In genomic region chr3:96335591-96335990, GRCm38 (mm10) we compare ENCODE assay signal across 28 mouse cellular contexts. TPM values are rescaled to one million over a fixed set of nuclear protein-coding genes. Genes with fewer than 3 reads are reported as not detected.
DNase-seq lines count a peak whose midpoint lies in the region; ATAC-seq and TF ChIP-seq lines count a peak whose summit lies in the region.
"Had no signal": no experiment of that assay in that cellular context is flagged by ENCODE, and none has a peak within 500 bp of the region (broad histone marks: within the 10 kb centered on the region; RNA-seq: fewer than 3 reads in every experiment).

No protein-coding gene starts in this region.

- no peak for TF ChIP-seq POLR2A in kidney, adult 2 months (IDR thresholded peaks at IDR 0.05; ENCODE audit: low read depth, low read length)

- H3K9me3 ChIP-seq in intestine, embryonic 14.5 days (ENCODE audit: control insufficient read depth, low read length): no peaks in the 10 kb centered on the region
- H3K9me3 ChIP-seq in intestine, postnatal 0 days (ENCODE audit: control insufficient read depth): no peaks in the 10 kb centered on the region
- no peaks in the 10 kb centered on the region for H3K9me3 ChIP-seq in neural tube, embryonic 15.5 days (replicated peaks)
- H3K9me3 ChIP-seq: embryonic facial prominence, embryonic 15.5 days; forebrain, embryonic 15.5 days; heart, embryonic 13.5 days; hindbrain, embryonic 12.5 days; kidney, embryonic 15.5 days; limb, embryonic 13.5 days; liver, embryonic 13.5 days; midbrain, embryonic 12.5 days; stomach, embryonic 15.5 days had no signal

- no peak overlapping the region for H3K27ac ChIP-seq in intestine, embryonic 14.5 days (ENCODE audit: low read depth)
- no peak overlapping the region for H3K27ac ChIP-seq in intestine, postnatal 0 days (ENCODE audit: low read depth, low read length)
- no peak overlapping the region for H3K27ac ChIP-seq in neural tube, embryonic 15.5 days (replicated peaks)
- H3K27ac ChIP-seq in kidney, adult 2 months (ENCODE audit: insufficient read depth, low read depth, low read length): no peak overlapping the region
- H3K27ac ChIP-seq: embryonic facial prominence, embryonic 15.5 days; forebrain, embryonic 15.5 days; gastrocnemius, adult 2 months; heart, embryonic 13.5 days; hindbrain, embryonic 12.5 days; hindbrain, postnatal 0 days; kidney, embryonic 15.5 days; limb, embryonic 13.5 days; liver, embryonic 13.5 days; midbrain, embryonic 12.5 days; stomach, embryonic 15.5 days had no signal

- peaks cover 93% of the 10 kb centered on the region for H3K27me3 ChIP-seq in intestine, embryonic 14.5 days (replicated peaks; ENCODE audit: control insufficient read depth, insufficient read depth, low read length)
- peaks cover 83% of the 10 kb centered on the region for H3K27me3 ChIP-seq in intestine, postnatal 0 days (replicated peaks; ENCODE audit: control insufficient read depth, insufficient read depth, low read length)
- peaks cover 86% of the 10 kb centered on the region for H3K27me3 ChIP-seq in neural tube, embryonic 15.5 days (replicated peaks)
- H3K27me3 ChIP-seq in kidney, adult 2 months (replicated peaks; ENCODE audit: control insufficient read depth, insufficient read depth, low read length): peaks cover 8% of the 10 kb centered on the region

- 18% methylated on average over 7 of the region's 7 CpGs for WGBS in intestine, embryonic 14.5 days
- WGBS in intestine, postnatal 0 days: 17% methylated on average over 7 of the region's 7 CpGs
- 24% methylated on average over 7 of the region's 7 CpGs for WGBS in neural tube, embryonic 15.5 days
- 30% methylated on average over 7 of the region's 7 CpGs for WGBS in kidney, adult 2 months

- H3K36me3 ChIP-seq in intestine, embryonic 14.5 days (ENCODE audit: control insufficient read depth, insufficient read depth, low read length): no peaks in the 10 kb centered on the region
- H3K36me3 ChIP-seq in intestine, postnatal 0 days (ENCODE audit: control insufficient read depth, insufficient read depth): no peaks in the 10 kb centered on the region
- no peaks in the 10 kb centered on the region for H3K36me3 ChIP-seq in neural tube, embryonic 15.5 days
- H3K36me3 ChIP-seq in kidney, adult 2 months (ENCODE audit: control insufficient read depth, insufficient read depth, low read length): no peaks in the 10 kb centered on the region
- H3K36me3 ChIP-seq: embryonic facial prominence, embryonic 15.5 days; forebrain, embryonic 15.5 days; heart, embryonic 13.5 days; hindbrain, embryonic 12.5 days; kidney, embryonic 15.5 days; limb, embryonic 13.5 days; liver, embryonic 13.5 days; midbrain, embryonic 12.5 days; stomach, embryonic 15.5 days had no signal

- no peak overlapping the region for H3K4me2 ChIP-seq in intestine, embryonic 14.5 days (ENCODE audit: low read length)
- no peak overlapping the region for H3K4me2 ChIP-seq in intestine, postnatal 0 days (replicated peaks; ENCODE audit: low read depth)
- H3K4me2 ChIP-seq in neural tube, embryonic 15.5 days: no peak overlapping the region
- H3K4me2 ChIP-seq: embryonic facial prominence, embryonic 15.5 days; forebrain, embryonic 15.5 days; heart, embryonic 13.5 days; hindbrain, embryonic 12.5 days; kidney, embryonic 15.5 days; limb, embryonic 13.5 days; liver, embryonic 13.5 days; lung, embryonic 14.5 days; midbrain, embryonic 12.5 days; stomach, embryonic 15.5 days had no signal

- DNase-seq in embryo, embryonic 10 days (ENCODE audit: low spot score): peak; percentile 10
- DNase-seq in embryo, embryonic 11 days: no peak
- peak; percentile 51 for DNase-seq in intestine, embryonic 14.5 days (ENCODE audit: low spot score)
- DNase-seq in neural tube, embryonic 10.5 days (ENCODE audit: extremely low spot score, low spot score): peak; percentile 17
- DNase-seq in urinary bladder, postnatal 4 days (ENCODE audit: low spot score in 2 of 2): no peak
- no peak for DNase-seq in kidney, adult 2 months
- DNase-seq: adrenal gland, postnatal 25 days; cerebellum, adult 11-12 months; cerebellum, adult 9-11 months; gastrocnemius, adult 2 months; heart, postnatal 14 days; kidney, postnatal 25 days; liver, embryonic 13.5 days; lung, embryonic 14.5 days; right cerebral cortex, postnatal 25 days; thymus, postnatal 14 days had no signal

- ATAC-seq in intestine, embryonic 14.5 days (replicated peaks; ENCODE audit: low FRiP score, low TSS enrichment, low read depth): no peak
- no peak for ATAC-seq in intestine, postnatal 0 days
- no peak for ATAC-seq in neural tube, embryonic 15.5 days (ENCODE audit: low FRiP score)
- ATAC-seq: forebrain, embryonic 15.5 days; hindbrain, postnatal 0 days; intestine, embryonic 16.5 days had no signal

- no peak for TF ChIP-seq CTCF in intestine, postnatal 0 days (IDR thresholded peaks at IDR 0.05; ENCODE audit: low read depth)
- no peak for TF ChIP-seq CTCF in kidney, adult 2 months (conservative IDR thresholded peaks at IDR 0.05; ENCODE audit: insufficient read depth, insufficient read length, low read depth, low read length)

- H3K4me3 ChIP-seq in intestine, embryonic 14.5 days (ENCODE audit: low read depth, low read length): no peak overlapping the region
- no peak overlapping the region for H3K4me3 ChIP-seq in intestine, postnatal 0 days (ENCODE audit: low read depth, low read length)
- no peak overlapping the region for H3K4me3 ChIP-seq in neural tube, embryonic 15.5 days (replicated peaks)
- H3K4me3 ChIP-seq in kidney, adult 2 months (ENCODE audit: insufficient read depth, low read depth, low read length): no peak overlapping the region
- H3K4me3 ChIP-seq: embryonic facial prominence, embryonic 15.5 days; forebrain, embryonic 15.5 days; gastrocnemius, adult 2 months; heart, embryonic 13.5 days; hindbrain, embryonic 12.5 days; kidney, embryonic 15.5 days; limb, embryonic 13.5 days; liver, embryonic 13.5 days; midbrain, embryonic 12.5 days; stomach, embryonic 15.5 days had no signal

- H3K9ac ChIP-seq in intestine, embryonic 14.5 days (ENCODE audit: low read length): no peak overlapping the region
- no peak overlapping the region for H3K9ac ChIP-seq in intestine, postnatal 0 days (ENCODE audit: low read depth, low read length)
- no peak overlapping the region for H3K9ac ChIP-seq in neural tube, embryonic 15.5 days (replicated peaks)
- H3K9ac ChIP-seq: embryonic facial prominence, embryonic 15.5 days; forebrain, embryonic 15.5 days; heart, embryonic 13.5 days; hindbrain, embryonic 12.5 days; kidney, embryonic 15.5 days; limb, embryonic 13.5 days; liver, embryonic 13.5 days; lung, embryonic 14.5 days; midbrain, embryonic 12.5 days; stomach, embryonic 15.5 days had no signal

- H3K4me1 ChIP-seq in intestine, embryonic 14.5 days (replicated peaks; ENCODE audit: control insufficient read depth, insufficient read depth, low read length): no peaks in the 10 kb centered on the region
- H3K4me1 ChIP-seq in intestine, postnatal 0 days (replicated peaks; ENCODE audit: control insufficient read depth, insufficient read depth, low read length): no peaks in the 10 kb centered on the region
- H3K4me1 ChIP-seq in neural tube, embryonic 15.5 days: no peaks in the 10 kb centered on the region
- 0 out of 2 replicates have a peak, but pooled peaks cover 3% of the 10 kb centered on the region for H3K4me1 ChIP-seq in kidney, adult 2 months (ENCODE audit: control insufficient read depth, insufficient read depth, low read length)
- H3K4me1 ChIP-seq: embryonic facial prominence, embryonic 15.5 days; forebrain, embryonic 15.5 days; stomach, embryonic 15.5 days had no signal

RNA-seq across cellular contexts. Expression of gene Fcgr1, which starts 41.8 kb away (rescaled TPM):
- 3.4 TPM in 2 replicates for polyA plus RNA-seq in intestine, embryonic 14.5 days (2014; fragmentation: Nextera tagmentation; extraction: Ambion mirVana)
- 2.7 TPM in 2 replicates for polyA plus RNA-seq in intestine, postnatal 0 days (2015; fragmentation: Nextera tagmentation; extraction: Ambion mirVana)
- 1.8 and 3.5 TPM in 2 replicates for polyA plus RNA-seq in neural tube, embryonic 15.5 days (2015; fragmentation: Nextera tagmentation; extraction: Ambion mirVana)
- polyA plus RNA-seq in kidney, adult 2 months (2012; rRNA removed): 1.3 TPM in 2 replicates

Comparison
In these comparisons a context has a peak if more than half of its experiments do, and no peak if none do; other contexts are left out.
1. DNase-seq: peak in embryo, embryonic 10 days (single experiment), intestine, embryonic 14.5 days (single experiment) and neural tube, embryonic 10.5 days (single experiment); none in embryo, embryonic 11 days (single experiment), urinary bladder, postnatal 4 days (0 of 2) and kidney, adult 2 months (single experiment).